Mouse (Mus musculus) layer of hippocampus, adult 2 months (tissue): ENCODE results near the gene Padi1. TPM values are rescaled to one million over a fixed set of nuclear protein-coding genes. Genes with fewer than 3 reads are reported as not detected.

Experiments used
- DNase-seq, 2 experiments: peaks; one replicate each; pipeline ENCODE4 v3.0.0; 2022; ENCODE audit warnings: low spot score in 2 of 2
- H3K27ac ChIP-seq: fragments of 200-600 bp; 2 replicates; pipeline ENCODE4 v1.8.1; 2022
- H3K4me3 ChIP-seq: fragments of 200-600 bp; 2 replicates; pipeline ENCODE4 v1.8.1; 2022; ENCODE audit warnings: mild to moderate bottlenecking
- CTCF ChIP-seq: fragments of 200-600 bp; conservative IDR thresholded peaks from 2 replicates; pipeline ENCODE4 v1.8.1; 2022; ENCODE audit warnings: antibody characterized with exemption, mild to moderate bottlenecking, moderate library complexity
- total RNA-seq, 2 experiments: library from RNA; stranded (reverse); gene quantifications; 2 replicates each; pipeline ENCODE4 v1.2.3; 2021

Padi1 gene
- total RNA-seq, 2 experiments from 2014 or later = not detected

GRCm38 (mm10) chr4:140876161-140876560 is 30.6 kb upstream of the Padi1 start:
- no peak for TF ChIP-seq CTCF
- no peak overlapping the region for H3K4me3 ChIP-seq
- no peak overlapping the region for H3K27ac ChIP-seq
- no peak for DNase-seq

- TF ChIP-seq CTCF = no peak
- no peak overlapping the region for H3K27ac ChIP-seq
Observed at GRCm38 (mm10) chr4:140873011-140873410, 27.4 kb upstream of the Padi1 start.

GRCm38 (mm10) chr4:140872686-140872992 is 27.1 kb upstream of the Padi1 start:
- H3K27ac ChIP-seq = no peak overlapping the region
- TF ChIP-seq CTCF = no peak
- H3K4me3 ChIP-seq = no peak overlapping the region
- DNase-seq = no peak

More at GRCm38 (mm10) chr4:140873011-140873410, 27.4 kb upstream of the Padi1 start:
- DNase-seq = no peak
- H3K4me3 ChIP-seq = no peak overlapping the region

GRCm38 (mm10) chr4:140871851-140872685 is 26.5 kb upstream of the Padi1 start:
- Histone ChIP-seq H3K27ac (no peak overlapping the region), H3K4me3 (no peak overlapping the region)
- TF ChIP-seq CTCF = no peak
- no peak for DNase-seq

GRCm38 (mm10) chr4:140871376-140871775 is 25.8 kb upstream of the Padi1 start:
- no peak overlapping the region for H3K27ac ChIP-seq
- no peak overlapping the region for H3K4me3 ChIP-seq
- no peak for TF ChIP-seq CTCF
- DNase-seq = no peak

- DNase-seq = no peak
- H3K4me3 ChIP-seq = no peak overlapping the region
- no peak overlapping the region for H3K27ac ChIP-seq
- no peak for TF ChIP-seq CTCF
Observed at GRCm38 (mm10) chr4:140870876-140871275, 25.3 kb upstream of the Padi1 start.

GRCm38 (mm10) chr4:140869945-140870344 is 24.4 kb upstream of the Padi1 start:
- TF ChIP-seq CTCF = no peak
- H3K4me3 ChIP-seq = no peak overlapping the region
- H3K27ac ChIP-seq = no peak overlapping the region
- no peak for DNase-seq

GRCm38 (mm10) chr4:140868484-140869190 is 23.1 kb upstream of the Padi1 start:
- Histone ChIP-seq H3K4me3 (no peak overlapping the region), H3K27ac (no peak overlapping the region)
- TF ChIP-seq CTCF = no peak
- DNase-seq = no peak

- TF ChIP-seq CTCF = no peak
- DNase-seq = no peak
- Histone ChIP-seq H3K27ac (no peak overlapping the region), H3K4me3 (no peak overlapping the region)
Observed at GRCm38 (mm10) chr4:140862036-140862650, 16.6 kb upstream of the Padi1 start.

- TF ChIP-seq CTCF = no peak
- Histone ChIP-seq H3K4me3 (no peak overlapping the region), H3K27ac (no peak overlapping the region)
- DNase-seq = no peak
Observed at GRCm38 (mm10) chr4:140860767-140861147, 15.2 kb upstream of the Padi1 start.

- no peak for DNase-seq
- TF ChIP-seq CTCF = no peak
- Histone ChIP-seq H3K4me3 (no peak overlapping the region), H3K27ac (no peak overlapping the region)
Observed at GRCm38 (mm10) chr4:140860125-140860766, 14.7 kb upstream of the Padi1 start.

GRCm38 (mm10) chr4:140859291-140859690 is 13.7 kb upstream of the Padi1 start:
- TF ChIP-seq CTCF = no peak
- Histone ChIP-seq H3K27ac (no peak overlapping the region), H3K4me3 (no peak overlapping the region)
- DNase-seq = no peak

GRCm38 (mm10) chr4:140857813-140858212 is 12.2 kb upstream of the Padi1 start:
- DNase-seq = no peak
- TF ChIP-seq CTCF = no peak
- no peak overlapping the region for H3K4me3 ChIP-seq
- no peak overlapping the region for H3K27ac ChIP-seq
